Mouse (Mus musculus) cerebellum, postnatal 14 days (tissue): Measurements from ENCODE around the gene 2310003L06Rik.

Source experiments
- DNase-seq, 2 experiments: peaks; one replicate each; pipeline ENCODE4 v3.0.0; 2021; ENCODE audit warnings: mixed read lengths in 2 of 2

2310003L06Rik gene

DNA sequence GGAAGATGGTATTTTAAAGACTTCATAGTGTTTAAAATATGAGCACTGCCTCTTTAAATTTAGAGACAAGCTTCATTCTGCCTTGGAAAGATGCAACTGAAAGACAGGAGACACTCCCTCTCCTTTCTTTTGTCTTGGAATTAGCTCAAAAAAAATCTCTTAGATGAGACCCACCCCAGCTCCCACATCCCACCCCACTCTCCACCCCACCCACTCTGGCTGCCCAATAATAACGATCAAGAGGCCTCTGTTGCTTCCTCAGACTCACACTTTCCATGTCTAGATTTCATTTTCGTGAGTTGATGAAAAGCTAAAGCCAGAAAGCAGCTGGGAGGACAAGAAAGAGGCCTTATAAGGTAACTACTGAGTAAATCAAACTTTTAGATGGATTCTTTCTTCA lies at the start of gene 2310003L06Rik, which contains the start of gene Gm28434:
TSS of gene 2310003L06Rik (plus strand) at position 259 of the 400 bp plus-strand sequence.
TSS of gene Gm28434 (plus strand) at position 317 of the 400 bp plus-strand sequence.
- DNase-seq = no peak

DNA sequence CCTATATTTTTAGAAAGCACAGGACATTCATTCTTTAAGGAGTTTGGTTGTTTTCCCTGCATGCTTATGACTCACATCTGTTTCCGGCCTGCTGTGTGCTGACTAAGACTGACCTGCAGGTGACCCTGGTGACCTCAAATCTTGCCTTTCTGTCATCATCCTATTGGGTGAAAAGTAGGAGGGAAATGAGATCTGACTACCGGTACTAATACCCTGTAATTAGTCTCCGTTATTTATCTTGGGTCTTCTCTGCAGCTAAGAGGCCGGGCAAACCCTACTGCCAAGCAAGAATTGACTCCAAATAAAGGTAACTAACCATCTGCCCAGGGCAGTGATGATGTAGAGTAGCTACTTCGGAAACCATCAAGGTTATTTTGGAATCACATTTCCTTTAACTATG lies 43.9 kb upstream of the 2310003L06Rik start, which contains the start of gene Csn3:
TSS of gene Csn3 (plus strand) at position 208 of the 400 bp plus-strand sequence.
- no peak for DNase-seq

DNA sequence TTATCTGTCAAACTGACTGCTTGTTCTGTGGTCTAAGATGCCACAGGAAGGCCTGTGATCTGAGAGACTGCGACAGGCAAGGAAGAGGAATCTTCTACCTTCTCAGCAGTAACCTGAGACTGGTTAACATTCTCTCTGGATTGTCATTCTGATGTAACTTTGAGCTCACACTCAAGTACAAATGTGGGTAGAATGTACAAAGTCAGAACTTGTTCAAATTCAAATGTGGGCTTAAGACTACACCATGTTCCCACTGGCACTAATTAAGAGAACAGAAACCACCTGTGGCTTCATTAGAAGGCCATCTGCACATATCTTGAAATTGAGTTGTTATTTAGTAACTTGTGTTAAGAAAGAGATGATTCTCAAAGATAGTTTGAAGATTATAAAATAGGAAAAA lies 37.7 kb upstream of the 2310003L06Rik start:
- DNase-seq = no peak

DNA sequence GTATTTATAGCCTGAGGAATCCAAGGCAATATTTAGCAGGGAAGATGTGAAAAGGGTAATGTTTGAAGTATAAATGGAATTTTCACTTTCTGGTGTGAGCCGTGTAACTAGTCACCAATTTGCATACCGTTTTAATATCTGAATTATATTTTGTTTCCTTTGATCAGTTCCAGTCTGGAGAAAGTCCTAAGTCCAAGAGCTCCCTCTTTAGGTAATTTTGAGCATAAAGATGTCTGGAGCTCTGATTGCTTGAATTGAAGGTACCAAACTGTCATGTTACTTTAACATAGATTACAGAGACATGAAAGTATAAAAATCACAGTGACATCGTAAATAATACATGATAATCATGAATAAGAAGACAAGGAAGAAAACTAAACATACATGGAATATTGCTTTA lies 28.5 kb upstream of the 2310003L06Rik start:
- peak in 1 of 2 experiments; percentile 2 for DNase-seq

DNA sequence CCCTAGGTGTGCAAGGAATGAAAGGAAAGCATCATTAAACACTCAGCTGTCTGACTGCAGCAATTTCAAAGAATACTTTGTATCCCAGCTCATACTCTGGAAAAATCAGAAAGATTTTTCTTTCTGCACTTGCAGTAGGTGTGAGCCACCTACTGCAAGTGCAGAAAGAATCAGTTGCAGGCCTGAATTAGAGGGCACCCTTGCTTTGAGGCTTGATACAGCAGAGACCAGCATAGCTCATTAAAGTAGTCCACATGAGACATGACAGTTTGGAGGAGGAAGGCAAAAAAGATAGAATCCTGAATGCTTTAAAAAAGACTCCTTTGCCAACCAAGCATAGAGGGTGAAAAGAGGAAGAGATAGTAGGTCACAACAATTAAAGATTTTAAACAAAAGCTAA lies 26.7 kb upstream of the 2310003L06Rik start:
- no peak for DNase-seq

DNA sequence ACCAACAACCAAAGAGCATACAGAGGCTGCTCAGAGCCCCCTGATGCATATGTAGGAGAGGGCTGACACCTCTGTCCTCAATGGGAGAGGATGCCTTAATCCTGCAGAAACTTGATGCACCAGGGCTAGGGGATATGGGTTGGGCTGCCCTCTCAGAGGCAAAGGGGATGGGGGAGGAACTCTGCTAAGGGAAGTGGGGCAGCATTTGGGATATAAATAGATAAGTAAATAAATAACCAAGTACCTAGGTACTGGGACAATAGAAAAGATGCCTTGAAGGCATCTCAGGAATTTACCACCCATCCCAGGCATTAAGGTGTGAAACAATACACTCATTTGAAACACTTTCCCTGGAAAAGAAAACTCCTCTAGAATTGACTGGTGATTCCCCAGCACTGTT lies 17.4 kb upstream of the 2310003L06Rik start:
- DNase-seq = no peak

DNA sequence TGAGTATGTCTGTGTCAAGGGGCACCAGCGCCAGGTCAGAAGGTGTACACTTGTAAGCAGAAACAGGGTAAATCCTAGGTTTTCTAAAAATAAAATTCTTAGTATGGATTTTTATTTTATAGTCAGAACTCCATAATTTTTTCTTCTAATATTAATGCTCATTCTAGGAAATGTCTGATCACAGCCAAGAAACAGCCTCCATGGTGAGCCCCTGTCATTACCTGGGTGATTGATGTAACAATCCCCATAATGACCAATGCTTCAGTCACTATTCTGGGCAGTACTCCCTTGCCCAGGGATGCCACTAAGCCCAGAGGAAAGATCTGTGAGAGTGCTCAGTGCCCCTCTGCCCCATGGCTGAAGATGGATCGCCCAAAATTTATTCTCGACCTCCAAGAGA lies 9.9 kb downstream of the 2310003L06Rik start, which contains the start of gene Cabs1:
TSS of gene Cabs1 (plus strand) at position 301 of the 400 bp plus-strand sequence.
- DNase-seq = no peak

DNA sequence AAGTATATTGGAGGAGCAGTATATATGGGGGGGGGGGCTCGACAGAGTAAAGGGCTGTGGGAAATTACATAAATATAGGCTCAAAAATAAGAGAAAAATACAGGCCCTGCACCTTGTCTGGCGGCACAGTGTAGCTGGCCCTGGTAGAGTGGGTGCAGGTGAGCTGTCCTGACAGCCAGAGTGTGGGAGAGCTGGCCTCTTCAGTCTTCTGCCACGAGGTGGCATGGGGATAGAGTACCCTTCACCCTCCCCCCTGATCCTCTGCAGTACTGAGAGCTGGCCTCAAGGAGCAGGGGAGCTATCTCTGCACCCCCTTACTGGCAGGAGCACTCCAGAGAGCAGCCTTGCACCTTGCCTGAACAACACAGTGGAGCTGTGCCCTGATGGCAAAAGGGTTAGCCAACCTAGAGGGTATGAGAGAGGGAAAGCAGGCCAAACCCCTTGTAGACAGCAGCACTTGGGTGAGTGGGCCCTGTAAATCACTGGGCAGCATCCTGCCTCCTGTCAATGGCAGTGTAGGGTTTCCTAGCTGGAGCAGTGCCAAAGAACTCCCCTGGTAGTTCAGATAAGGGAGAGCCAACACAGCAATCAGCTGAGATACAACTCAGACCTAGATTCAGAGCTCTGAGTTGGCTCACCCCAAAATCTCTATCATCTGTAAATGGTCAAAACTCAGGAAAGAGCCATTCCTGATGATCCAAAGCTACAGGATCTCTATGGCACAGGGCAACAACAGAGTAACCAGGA lies 13.4 kb downstream of the 2310003L06Rik start:
- peak in 1 of 2 experiments; percentile 4 for DNase-seq

DNA sequence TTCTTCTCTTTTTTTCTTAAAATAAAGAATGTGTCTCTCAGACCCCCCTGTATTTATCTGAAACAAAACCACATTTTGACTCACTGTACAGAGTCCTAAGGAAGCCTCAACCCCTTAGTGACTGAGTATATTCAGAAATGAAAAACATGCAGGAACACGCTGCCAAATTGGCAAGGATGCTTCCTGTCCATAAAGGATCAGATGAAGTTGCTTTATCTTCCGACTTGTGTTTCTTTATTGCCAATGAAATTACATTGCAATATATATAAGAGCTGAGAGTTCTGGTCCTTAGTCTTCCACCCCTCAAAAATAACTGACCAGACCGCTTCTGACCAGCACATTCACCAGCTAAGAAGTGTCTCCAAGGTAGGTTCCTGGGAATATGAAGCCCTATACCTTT lies 33.0 kb downstream of the 2310003L06Rik start, which contains the start of gene Smr3a:
TSS of gene Smr3a (plus strand) at position 301 of the 400 bp plus-strand sequence.
- DNase-seq = no peak

DNA sequence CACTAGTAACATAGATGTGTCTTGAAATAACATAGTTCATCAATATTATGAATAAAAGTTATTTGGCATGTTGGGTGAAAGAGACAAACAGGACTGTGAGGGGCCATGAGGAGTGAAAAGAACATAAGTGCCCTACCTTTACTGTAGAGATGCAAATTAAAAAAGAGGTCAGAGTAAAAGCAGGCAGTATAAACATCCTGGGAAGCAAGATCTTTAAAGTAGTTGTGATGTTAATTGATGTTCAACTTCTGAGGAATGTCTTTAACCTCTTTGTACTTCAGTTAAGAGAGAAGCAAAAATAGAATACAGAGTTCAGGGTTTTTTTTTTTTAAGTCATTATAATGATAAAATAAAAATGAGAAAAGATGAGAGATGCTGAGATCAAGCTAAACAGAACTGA lies 36.0 kb downstream of the 2310003L06Rik start:
- no peak for DNase-seq
